Mouse (Mus musculus): ENCODE data around the gene Nt5c1a. TPM values are rescaled to one million over a fixed set of nuclear protein-coding genes. Genes with fewer than 3 reads are reported as not detected.
A peak's percentile ranks its signal among the peaks of the same experiment; 100 is the strongest.
"Not testable (repeated sequence)": the region's sequence is repeated elsewhere in the genome, so short reads cannot be mapped to it uniquely, and the experiment has no call there.

Gene Nt5c1a
- total RNA-seq (2021): 1 to 10 TPM; 7.4 to 9.2 TPM

GRCm38 (mm10) chr4:123201186-123202093, at the start of gene Nt5c1a:
TSS of gene Nt5c1a (plus strand) at chr4:123201504.
- intact Hi-C loops (cut with DNase I): no loop called here
- peak in 1 of 2 experiments; percentile 37 for DNase-seq (ENCODE audit: low spot score in 2 of 2)

- intact Hi-C loops (cut with DNase I): no loop called here
Observed at GRCm38 (mm10) chr4:123152003-123152402, 49.3 kb upstream of the Nt5c1a start.

GRCm38 (mm10) chr4:123152976-123153375, 48.3 kb upstream of the Nt5c1a start:
- peak; percentile 72 to 95 for DNase-seq (ENCODE audit: low spot score in 2 of 2)
- intact Hi-C loops (cut with DNase I): no loop called here

More at GRCm38 (mm10) chr4:123152003-123152402, 49.3 kb upstream of the Nt5c1a start:
- no peak for DNase-seq (ENCODE audit: low spot score in 2 of 2)

- peak; percentile 56 to 77 for DNase-seq (ENCODE audit: low spot score in 2 of 2)
- intact Hi-C loops (cut with DNase I): loop anchor here (1.0 to 5.0 kb wide), 3 partner anchors 45 to 100 kb away; no protein-coding TSS in a partner anchor
Observed at GRCm38 (mm10) chr4:123155004-123155403, 46.3 kb upstream of the Nt5c1a start.

- no peak for DNase-seq (ENCODE audit: low spot score in 2 of 2)
- intact Hi-C loops (cut with DNase I): loop anchor here (1.0 to 5.0 kb wide), 3 partner anchors 45 to 99 kb away; no protein-coding TSS in a partner anchor
Observed at GRCm38 (mm10) chr4:123155427-123155826, 45.9 kb upstream of the Nt5c1a start.

- intact Hi-C loops (cut with DNase I): loop anchor here (1.0 to 5.0 kb wide), 3 partner anchors 44 to 99 kb away; no protein-coding TSS in a partner anchor
- DNase-seq (ENCODE audit: low spot score in 2 of 2): peak in 1 of 2 experiments; percentile 18
Observed at GRCm38 (mm10) chr4:123155840-123156239, 45.5 kb upstream of the Nt5c1a start.

GRCm38 (mm10) chr4:123160571-123160970, 40.7 kb upstream of the Nt5c1a start:
- no peak for DNase-seq (ENCODE audit: low spot score in 2 of 2)
- intact Hi-C loops (cut with DNase I): no loop called here

- intact Hi-C loops (cut with DNase I); DNase-seq (ENCODE audit: low spot score in 2 of 2): not testable (repeated sequence)
Observed at GRCm38 (mm10) chr4:123161251-123161650, 40.1 kb upstream of the Nt5c1a start.

GRCm38 (mm10) chr4:123162305-123162917, 38.9 kb upstream of the Nt5c1a start:
- DNase-seq (ENCODE audit: low spot score in 2 of 2): peak in 1 of 2 experiments; percentile 36
- intact Hi-C loops (cut with DNase I): no loop called here

GRCm38 (mm10) chr4:123164157-123164556, 37.1 kb upstream of the Nt5c1a start:
- DNase-seq (ENCODE audit: low spot score in 2 of 2): peak; percentile 51 to 78
- intact Hi-C loops (cut with DNase I): no loop called here

- no peak for DNase-seq (ENCODE audit: low spot score in 2 of 2)
- intact Hi-C loops (cut with DNase I): no loop called here
Observed at GRCm38 (mm10) chr4:123171811-123172210, 29.5 kb upstream of the Nt5c1a start.

- peak; percentile 57 to 67 for DNase-seq (ENCODE audit: low spot score in 2 of 2)
- intact Hi-C loops (cut with DNase I): no loop called here
Observed at GRCm38 (mm10) chr4:123182328-123183238, 18.7 kb upstream of the Nt5c1a start, which contains the start of gene Hpcal4. TSS of gene Hpcal4 (plus strand) at chr4:123183227.

GRCm38 (mm10) chr4:123183239-123184056, 17.9 kb upstream of the Nt5c1a start:
- peak; percentile 92 to 97 for DNase-seq (ENCODE audit: low spot score in 2 of 2)
- intact Hi-C loops (cut with DNase I): no loop called here

GRCm38 (mm10) chr4:123184816-123185215, 16.5 kb upstream of the Nt5c1a start:
- intact Hi-C loops (cut with DNase I): no loop called here
- peak; percentile 65 to 79 for DNase-seq (ENCODE audit: low spot score in 2 of 2)

- intact Hi-C loops (cut with DNase I): no loop called here
- peak in 1 of 2 experiments; percentile 89 for DNase-seq (ENCODE audit: low spot score in 2 of 2)
Observed at GRCm38 (mm10) chr4:123192336-123192735, 9.0 kb upstream of the Nt5c1a start.

GRCm38 (mm10) chr4:123193791-123194190, 7.5 kb upstream of the Nt5c1a start:
- intact Hi-C loops (cut with DNase I): no loop called here
- DNase-seq (ENCODE audit: low spot score in 2 of 2): peak in 1 of 2 experiments; percentile 76

- intact Hi-C loops (cut with DNase I): no loop called here
- DNase-seq (ENCODE audit: low spot score in 2 of 2): no peak
Observed at GRCm38 (mm10) chr4:123196695-123197094, 4.6 kb upstream of the Nt5c1a start.

GRCm38 (mm10) chr4:123200771-123201185, 526 bp upstream of the Nt5c1a start:
- intact Hi-C loops (cut with DNase I): loop anchor here (1.0 kb wide), 1 partner anchor 45 kb away; no protein-coding TSS in a partner anchor
- DNase-seq (ENCODE audit: low spot score in 2 of 2): peak in 1 of 2 experiments; percentile 75
